In the genomic region with DNA sequence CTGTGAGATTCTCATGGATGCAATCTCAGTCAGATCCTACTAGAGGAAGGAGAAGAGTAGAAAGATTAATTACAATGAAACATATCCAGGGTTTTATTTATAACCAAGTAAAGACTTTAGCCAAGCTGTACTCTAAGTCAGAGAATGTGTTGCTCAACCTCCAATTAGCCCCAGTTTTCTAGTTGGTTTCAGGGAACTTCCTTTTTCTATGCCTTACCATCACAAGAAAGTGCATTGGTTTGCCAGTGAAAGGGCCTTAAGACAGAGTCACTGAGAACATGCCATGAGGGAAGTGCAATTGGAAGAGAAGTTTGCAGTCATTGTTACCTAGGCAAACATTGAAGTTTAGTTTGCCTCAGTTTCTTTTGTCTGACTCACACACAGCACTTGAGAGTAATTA, we compare ENCODE assay signal across 15 mouse cellular contexts.
"Had no signal": no experiment of that assay in that cellular context is flagged by ENCODE, and none has a peak within 500 bp of the region (broad histone marks: within the 10 kb centered on the region; RNA-seq: fewer than 3 reads in every experiment).

No protein-coding gene starts in this region.

- ATAC-seq: midbrain, embryonic 16.5 days had no signal

- H3K27me3 ChIP-seq: midbrain, embryonic 12.5 days; neural tube, embryonic 12.5 days had no signal

- H3K9me3 ChIP-seq: midbrain, embryonic 10.5 days; midbrain, embryonic 12.5 days; neural tube, embryonic 12.5 days had no signal

- DNase-seq: lung, adult 18-20 months; lung, embryonic 14.5 days; lung, postnatal 14 days; lung, postnatal 4 days; midbrain, embryonic 14.5 days; right cerebral cortex, postnatal 14 days; spleen, adult 18-20 months; thymus, adult 18-20 months; thymus, postnatal 14 days; thymus, postnatal 36 days had no signal

- H3K4me1 ChIP-seq: midbrain, embryonic 10.5 days; midbrain, embryonic 12.5 days; neural tube, embryonic 12.5 days had no signal

- H3K4me2 ChIP-seq: lung, embryonic 14.5 days; midbrain, embryonic 12.5 days; neural tube, embryonic 12.5 days had no signal

- H3K4me3 ChIP-seq: midbrain, embryonic 10.5 days; midbrain, embryonic 12.5 days; neural tube, embryonic 12.5 days had no signal

- H3K36me3 ChIP-seq: midbrain, embryonic 10.5 days; midbrain, embryonic 12.5 days; neural tube, embryonic 12.5 days had no signal

- H3K9ac ChIP-seq: liver, embryonic 14.5 days; lung, embryonic 14.5 days; midbrain, embryonic 12.5 days; neural tube, embryonic 12.5 days had no signal

- H3K27ac ChIP-seq: liver, embryonic 14.5 days; midbrain, embryonic 10.5 days; midbrain, embryonic 12.5 days; neural tube, embryonic 12.5 days had no signal
